Mouse (Mus musculus) NIH3T3 (cell line): Measurements from ENCODE around the gene Rnf11.

Experiments used
- DNase-seq: peaks from one replicate; pipeline ENCODE4 v3.0.0-alpha.2; 2012; ENCODE audit warnings: low read depth

Gene Rnf11

DNA sequence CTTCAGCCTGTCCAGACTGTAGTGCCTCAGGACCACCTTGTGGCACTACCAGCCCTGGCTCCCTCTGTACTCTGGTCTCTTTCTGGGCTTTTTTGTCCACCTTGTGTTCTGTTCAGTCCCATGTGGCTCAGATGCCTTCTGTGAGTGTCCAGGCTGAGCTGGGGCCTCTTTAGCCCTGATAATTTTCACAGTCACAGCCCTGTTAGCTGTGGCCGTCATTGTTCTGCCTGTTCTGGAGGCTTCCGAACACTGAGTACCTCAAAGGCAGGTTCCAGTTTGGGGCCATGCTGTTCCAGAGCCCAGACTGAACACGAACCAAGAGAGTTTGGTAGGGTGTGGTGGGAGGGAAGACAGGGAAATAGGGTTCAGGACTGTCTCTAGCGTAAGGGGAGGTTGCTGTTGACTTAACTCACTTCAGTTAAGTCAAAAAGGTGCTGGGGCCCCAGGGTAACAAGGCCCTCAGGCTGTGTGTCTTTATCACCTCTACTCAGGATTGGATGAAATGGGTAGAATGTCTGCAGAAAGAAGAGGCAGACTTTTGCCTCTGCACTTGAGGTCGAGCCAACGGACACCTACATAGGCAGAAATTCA lies 73.1 kb downstream of the Rnf11 start:
- DNase-seq, result no peak

- no peak for DNase-seq
Observed at GRCm38 (mm10) chr4:109410681-109411376, 73.7 kb downstream of the Rnf11 start.

DNA sequence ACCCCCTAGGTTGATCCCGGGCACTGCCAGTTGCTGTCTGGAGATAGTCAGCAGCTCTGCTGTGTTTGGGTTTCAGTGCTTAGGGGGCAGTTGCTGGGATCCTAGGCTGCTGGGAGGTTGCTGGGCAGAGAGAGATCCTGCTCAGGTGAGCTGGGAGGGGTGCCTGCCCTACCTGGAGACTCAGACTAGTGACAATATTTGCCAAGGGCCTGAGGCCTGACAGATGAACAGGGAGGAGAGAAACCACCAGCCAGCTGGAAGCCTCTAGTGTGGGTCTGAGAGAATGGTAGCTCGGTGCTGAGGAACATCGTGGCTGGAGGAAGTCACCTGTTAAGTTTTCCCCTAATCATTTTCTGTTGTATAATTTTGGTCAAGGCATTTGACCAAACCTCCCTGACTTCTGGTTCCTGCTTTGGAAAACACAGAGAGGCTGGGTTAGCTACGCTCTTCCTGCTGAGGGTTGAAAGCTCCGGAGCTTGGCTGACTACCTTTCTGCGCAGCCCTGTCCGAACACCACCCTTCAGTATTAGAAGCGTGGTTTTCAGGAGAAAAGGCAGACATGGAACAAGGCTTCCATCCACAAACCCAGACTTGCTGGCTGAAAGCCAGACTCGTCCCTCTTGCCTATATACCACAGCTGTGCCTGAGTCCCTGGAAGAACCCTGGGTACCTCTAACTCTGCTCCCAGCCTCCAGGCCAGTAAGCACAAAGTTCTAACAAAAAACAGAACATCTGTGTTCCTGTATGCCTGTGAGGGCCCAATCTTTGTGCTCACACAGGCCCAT lies 76.6 kb downstream of the Rnf11 start:
- DNase-seq, result peak; percentile 57

DNA sequence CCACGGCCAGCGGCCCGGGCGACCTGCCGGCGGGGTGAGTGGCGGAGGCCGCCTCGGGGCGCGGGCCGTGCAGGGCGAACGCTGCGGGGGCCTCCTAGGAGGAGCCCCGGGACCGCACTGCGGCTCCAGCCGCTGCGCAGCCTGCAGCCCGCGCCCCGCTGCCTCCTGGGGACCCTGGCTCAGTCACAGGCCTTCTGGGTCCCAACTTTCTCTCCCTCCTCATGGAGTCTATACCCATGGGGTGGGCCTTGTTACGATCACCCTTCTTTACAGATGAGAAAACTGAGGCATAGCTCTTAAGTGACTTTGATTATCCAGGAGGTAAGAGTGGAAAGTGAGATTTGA lies 77.4 kb downstream of the Rnf11 start:
- DNase-seq, result no peak

DNA sequence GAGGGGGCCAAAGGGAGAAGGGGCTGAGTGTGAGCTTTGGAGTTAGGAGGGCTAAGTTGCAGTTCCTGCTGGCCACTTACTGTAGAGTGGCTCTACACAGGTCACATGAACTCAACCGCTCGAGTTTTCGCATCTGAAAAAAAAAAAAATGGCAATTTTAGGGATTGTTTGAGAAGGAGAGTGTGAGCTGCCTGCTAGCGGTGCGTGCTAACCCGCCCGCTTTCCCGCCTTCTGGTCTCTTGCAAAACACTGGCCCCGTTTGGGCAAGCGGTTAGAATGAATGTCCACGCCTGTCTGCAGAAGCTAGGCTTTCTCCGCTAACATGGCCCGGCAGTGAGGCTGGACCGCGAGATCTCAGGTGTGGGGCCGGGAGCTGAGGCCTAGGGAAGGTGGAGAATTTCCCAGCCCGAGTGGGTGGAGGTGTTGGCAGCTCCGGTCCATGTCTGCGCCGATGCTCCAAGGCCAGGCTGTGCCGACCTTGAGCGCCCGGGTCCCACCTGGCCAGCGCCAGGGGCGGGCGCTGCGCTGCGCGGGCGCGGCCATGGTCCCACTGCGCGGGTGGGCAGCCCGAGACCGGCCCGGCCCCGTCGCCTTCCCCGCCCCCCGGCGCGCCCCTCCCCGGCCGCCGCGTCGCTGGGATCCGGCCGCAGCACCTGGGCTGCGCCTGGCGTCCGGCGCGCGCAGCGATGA lies 77.9 kb downstream of the Rnf11 start, which contains the start of gene Ttc39a:
Ttc39a (plus strand) TSS at position 138 of the 690 bp plus-strand sequence.
- peak; percentile 84 for DNase-seq

GRCm38 (mm10) chr4:109406054-109406485 lies 78.5 kb downstream of the Rnf11 start:
- peak; percentile 90 for DNase-seq

GRCm38 (mm10) chr4:109405415-109405814 lies 79.1 kb downstream of the Rnf11 start:
- DNase-seq, result no peak

DNA sequence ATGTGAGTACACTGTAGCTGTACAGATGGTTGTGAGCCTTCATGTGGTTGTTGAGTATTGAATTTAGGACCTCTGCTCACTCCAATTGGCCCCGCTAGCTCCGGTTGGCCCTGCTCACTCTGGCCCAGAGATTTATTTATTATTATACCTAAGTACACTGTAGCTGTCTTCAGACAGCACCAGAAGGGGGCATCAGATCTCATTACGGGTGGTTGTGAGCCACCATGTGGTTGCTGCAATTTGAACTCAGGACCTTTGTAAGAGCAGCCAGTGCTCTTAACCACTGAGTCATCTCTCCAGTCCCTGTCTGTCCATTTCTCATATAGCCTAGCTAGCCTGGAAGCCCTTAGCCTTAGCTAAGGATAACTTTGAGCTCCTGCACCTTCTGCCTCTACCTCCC lies 79.6 kb downstream of the Rnf11 start:
- peak; percentile 34 for DNase-seq

DNA sequence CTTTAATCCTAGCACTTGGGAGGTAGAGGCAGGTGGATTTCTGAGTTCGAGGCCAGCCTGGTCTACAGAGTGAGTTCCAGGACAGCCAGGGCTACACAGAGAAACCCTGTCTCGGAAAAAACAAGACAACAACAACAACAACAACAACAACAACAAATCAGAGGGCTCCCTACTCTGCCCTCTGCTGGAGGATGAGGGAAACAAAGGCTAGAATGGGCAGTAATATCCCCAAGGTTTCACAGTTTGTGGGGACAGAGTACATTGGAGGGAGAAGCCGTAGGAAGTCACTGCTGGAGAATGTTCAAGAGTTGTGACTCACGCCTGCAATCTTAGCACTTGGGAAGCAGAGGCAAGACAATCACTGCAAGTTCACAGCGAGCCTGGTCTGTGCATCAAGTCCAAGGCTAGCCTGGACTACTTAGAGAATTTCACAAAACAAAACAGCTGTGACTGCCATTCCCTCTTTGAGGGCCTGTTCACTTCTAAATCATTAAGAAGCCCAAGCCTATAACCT lies 83.3 kb downstream of the Rnf11 start:
- no peak for DNase-seq
